Mouse (Mus musculus) brain, adult 10 weeks (tissue): ENCODE data around the gene Olfr995. TPM values are rescaled to one million over a fixed set of nuclear protein-coding genes. Genes with fewer than 3 reads are reported as not detected.

ENCODE experiments used
- polyA plus RNA-seq: library from polyadenylated mRNA; stranded (reverse); fragments of 350-450 nt; fragmentation: Illumina TruSeq; extraction: RNeasy Lipid Tissue Mini Kit (QIAGEN cat#74804); gene quantifications from one replicate; pipeline ENCODE4 v1.2.3, GENCODE M21; 2015; ENCODE audit warnings: low read depth, low replicate concordance

Gene Olfr995
- not detected for polyA plus RNA-seq

GRCm38 (mm10) chr2:85443539-85443938, at the start of gene Olfr995:
Gene Olfr995, minus strand, starts transcription at chr2:85443639.

DNA sequence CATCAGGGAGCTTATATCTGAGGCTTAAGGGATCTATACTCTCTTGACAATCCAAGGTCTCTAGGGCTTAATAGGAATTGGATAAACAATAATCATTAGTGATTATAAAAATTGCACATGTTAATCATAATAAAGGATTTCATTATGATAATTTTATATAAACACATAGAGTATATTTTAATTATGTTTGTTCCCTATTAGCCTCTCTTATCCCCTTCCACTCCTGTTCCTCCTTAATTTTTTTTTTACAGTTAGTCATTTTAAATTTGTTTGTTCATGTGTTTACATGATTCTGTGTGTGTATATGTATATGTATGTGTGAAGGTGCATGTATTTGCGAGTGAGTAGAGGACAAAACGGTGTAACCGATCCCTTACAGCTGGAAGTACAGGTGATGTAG, 7.1 kb downstream of the Olfr995 start, which contains the start of gene Olfr994:
TSS of gene Olfr994 (minus strand) at position 101 of the 400 bp plus-strand sequence.

DNA sequence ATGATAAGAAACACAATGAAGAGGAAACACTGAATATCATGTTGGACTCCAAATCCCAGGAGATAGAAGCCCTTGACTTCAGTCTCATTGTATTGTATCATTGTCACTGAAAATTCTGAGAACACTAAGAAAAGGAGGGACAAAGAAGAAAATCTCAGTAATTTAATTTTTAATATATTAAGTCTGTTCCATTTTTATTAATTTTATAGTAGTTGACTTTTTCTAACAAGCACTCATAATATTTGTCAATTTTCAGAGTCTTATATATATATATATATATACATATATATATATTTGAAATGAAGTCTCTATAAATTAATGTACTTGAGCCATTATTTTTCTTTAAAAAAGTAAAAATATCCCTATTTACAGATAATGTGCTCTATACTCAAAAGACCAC, 28.7 kb downstream of the Olfr995 start, which contains the start of gene Olfr993:
TSS of gene Olfr993 (minus strand) at position 101 of the 400 bp plus-strand sequence.

DNA sequence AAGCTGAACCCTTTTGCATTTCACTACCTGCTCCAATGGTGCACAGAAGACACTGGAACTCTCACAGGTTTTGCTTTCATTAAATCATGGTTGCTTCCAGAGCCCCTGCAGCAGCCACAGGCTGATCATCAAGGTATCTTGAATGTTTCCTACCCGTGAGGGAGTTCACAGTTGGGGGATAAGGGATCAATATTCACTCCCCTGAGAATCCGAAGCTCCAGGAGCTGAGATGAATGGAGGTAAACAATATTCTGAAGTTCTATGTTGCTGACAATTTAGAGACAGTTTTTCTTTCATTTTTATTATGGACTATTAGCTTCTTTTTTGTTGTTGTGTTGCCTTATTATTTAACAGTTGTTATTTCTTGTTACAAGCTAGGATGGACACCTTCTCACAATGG, 34.1 kb downstream of the Olfr995 start, which contains the start of gene Olfr992:
TSS of gene Olfr992 (minus strand) at position 101 of the 400 bp plus-strand sequence.

Other genes starting within 250 kb of the Olfr995 start
- gene Lrrc55, start 246.4 kb downstream of the Olfr995 start, polyA plus RNA-seq: 25.6 TPM
- gene Olfr987, start 104.3 kb downstream of the Olfr995 start, polyA plus RNA-seq: not detected
- gene Olfr988, start 80.4 kb downstream of the Olfr995 start, polyA plus RNA-seq: not detected
- not detected for gene Olfr992, start 34.2 kb downstream of the Olfr995 start, polyA plus RNA-seq
- not detected for gene Olfr993, start 28.8 kb downstream of the Olfr995 start, polyA plus RNA-seq
- not detected for gene Olfr994, start 7.2 kb downstream of the Olfr995 start, polyA plus RNA-seq
- 0.19 TPM for gene 4833423E24Rik, start 75.4 kb upstream of the Olfr995 start, polyA plus RNA-seq
- gene Olfr996, start 135.6 kb upstream of the Olfr995 start, polyA plus RNA-seq: not detected
- not detected for gene Olfr998, start 145.3 kb upstream of the Olfr995 start, polyA plus RNA-seq
- not detected for gene Olfr1000, start 168.3 kb upstream of the Olfr995 start, polyA plus RNA-seq
- not detected for gene Olfr1002, start 207.1 kb upstream of the Olfr995 start, polyA plus RNA-seq
- not detected for gene Olfr154, start 220.8 kb upstream of the Olfr995 start, polyA plus RNA-seq
- not detected for gene Olfr1006, start 235.1 kb upstream of the Olfr995 start, polyA plus RNA-seq
- not detected for gene Olfr1008, start 245.8 kb upstream of the Olfr995 start, polyA plus RNA-seq